Mouse (Mus musculus): Measurements from ENCODE around the gene Ptch2.

GRCm38 (mm10) chr4:117149291-117150211, 53.7 kb downstream of the Ptch2 start:
- TF ChIP-seq CTCF (IDR thresholded peaks at IDR 0.05; ENCODE audit: low read depth, low read length), result no peak
- no peak for TF ChIP-seq TAL1 (conservative IDR thresholded peaks at IDR 0.05; ENCODE audit: low read depth, low read length)
- peak; percentile 88; the same call in 1 of the 2 replicates for TF ChIP-seq POLR2AphosphoS5 (IDR thresholded peaks at IDR 0.05; ENCODE audit: insufficient replicate concordance, low read depth, low read length)

All from G1E (cell line).